Mouse (Mus musculus) cortical plate, adult 2 months (tissue): Measurements from ENCODE around the gene Shc2.

Experiments used
- CTCF ChIP-seq: fragments of 200-500 bp; IDR thresholded peaks from 2 replicates; pipeline ENCODE4 v1.5.1; 2011; ENCODE audit warnings: mild to moderate bottlenecking, control low read depth, low read length; ENCODE audit not compliant: insufficient read depth; ENCODE audit errors: extremely low read depth
- POLR2A ChIP-seq: fragments of 200-500 bp; IDR thresholded peaks from 2 replicates; pipeline ENCODE4 v1.6.1; 2011; ENCODE audit warnings: mild to moderate bottlenecking, low read length, control low read depth; ENCODE audit not compliant: insufficient read depth; ENCODE audit errors: extremely low read depth

GRCm38 (mm10) chr10:79623950-79624349 is 13.8 kb downstream of the Shc2 start:
- no peak for TF ChIP-seq CTCF
- no peak for TF ChIP-seq POLR2A
